Mouse (Mus musculus) CH12.LX (cell line): Measurements from ENCODE around the gene Ppp2r5c.

Source experiments
- CHD1 ChIP-seq: IDR thresholded peaks from 2 replicates; pipeline ENCODE4 v1.6.1; 2012; ENCODE audit warnings: low read depth, low read length, improper control_type of control experiment, inconsistent platforms
- CTCF ChIP-seq, 2 experiments: IDR thresholded peaks in 1 of 2; conservative IDR thresholded peaks in 1 of 2; 2 replicates each; pipeline ENCODE4 v1.5.1; 2011 to 2012; ENCODE audit warnings: low read depth in 2 of 2, low read length in 2 of 2, improper control_type of control experiment in 1 of 2, inconsistent platforms in 1 of 2, mild to moderate bottlenecking in 1 of 2, moderate library complexity in 1 of 2
- HCFC1 ChIP-seq: IDR thresholded peaks from 2 replicates; pipeline ENCODE4 v1.6.1; 2012; ENCODE audit warnings: low read depth, mild to moderate bottlenecking, inconsistent platforms, low read length, improper control_type of control experiment

GRCm38 (mm10) chr12:110399161-110399560 lies 47.8 kb upstream of the Ppp2r5c start:
- TF ChIP-seq CHD1 (no peak), CTCF (conservative IDR thresholded peaks at IDR 0.05 in 1 of 2, IDR thresholded peaks at IDR 0.05 in 1 of 2; ENCODE audit: low read depth in 2 of 2, low read length in 2 of 2) (no peak), HCFC1 (no peak)
